Mouse (Mus musculus) urinary bladder, postnatal 14 days (tissue): ENCODE results near the gene Prr19.
A peak's percentile ranks its signal among the peaks of the same experiment; 100 is the strongest.

Experiments
- DNase-seq: peaks from one replicate; pipeline ENCODE4 v3.0.0; 2021; ENCODE audit warnings: low spot score

Prr19 gene

DNA sequence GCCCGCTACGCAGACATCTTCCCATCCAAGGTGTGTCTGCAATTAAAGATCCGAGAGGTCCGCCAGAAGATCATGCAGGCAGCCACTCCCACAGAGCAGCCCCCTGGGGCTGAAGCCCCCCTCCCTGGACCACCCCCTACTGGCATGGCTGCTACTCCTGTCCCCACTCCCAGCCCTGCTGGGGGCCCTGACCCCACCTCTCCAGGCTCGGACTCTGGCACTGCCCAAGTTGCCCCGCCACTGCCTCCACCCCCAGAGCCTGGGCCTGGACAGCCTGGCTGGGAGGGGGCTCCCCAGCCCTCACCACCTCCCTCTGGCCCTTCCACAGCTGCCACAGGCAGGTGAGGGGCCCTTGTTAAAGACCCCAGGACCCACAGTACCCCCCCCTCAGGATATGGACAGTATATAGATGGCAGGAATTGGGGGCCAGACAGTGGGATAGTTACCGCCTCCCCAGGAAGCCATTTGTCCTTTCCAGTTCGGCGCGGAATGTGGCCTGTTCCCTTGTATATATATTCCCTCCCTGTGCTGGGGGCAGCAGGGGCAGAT lies 7.9 kb upstream of the Prr19 start:
- no peak for DNase-seq

DNA sequence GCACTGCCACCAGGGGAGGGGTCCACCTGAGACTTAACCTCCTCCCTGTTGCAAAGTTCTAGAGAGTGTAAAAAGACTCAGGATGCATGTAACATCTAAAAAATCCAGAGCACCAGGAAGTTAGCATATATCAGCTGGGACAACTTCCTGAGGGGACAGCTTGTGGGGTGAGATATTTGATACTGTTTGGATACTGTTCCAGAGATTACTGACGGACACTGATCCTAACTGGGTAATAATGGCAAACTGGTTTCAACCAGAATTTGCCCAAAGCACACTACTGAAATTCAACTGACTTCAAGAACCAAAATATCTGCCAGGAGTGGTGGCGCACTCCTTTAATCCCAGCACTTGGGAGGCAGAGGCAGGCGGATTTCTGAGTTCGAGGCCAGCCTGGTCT lies 6.7 kb upstream of the Prr19 start:
- no peak for DNase-seq

DNA sequence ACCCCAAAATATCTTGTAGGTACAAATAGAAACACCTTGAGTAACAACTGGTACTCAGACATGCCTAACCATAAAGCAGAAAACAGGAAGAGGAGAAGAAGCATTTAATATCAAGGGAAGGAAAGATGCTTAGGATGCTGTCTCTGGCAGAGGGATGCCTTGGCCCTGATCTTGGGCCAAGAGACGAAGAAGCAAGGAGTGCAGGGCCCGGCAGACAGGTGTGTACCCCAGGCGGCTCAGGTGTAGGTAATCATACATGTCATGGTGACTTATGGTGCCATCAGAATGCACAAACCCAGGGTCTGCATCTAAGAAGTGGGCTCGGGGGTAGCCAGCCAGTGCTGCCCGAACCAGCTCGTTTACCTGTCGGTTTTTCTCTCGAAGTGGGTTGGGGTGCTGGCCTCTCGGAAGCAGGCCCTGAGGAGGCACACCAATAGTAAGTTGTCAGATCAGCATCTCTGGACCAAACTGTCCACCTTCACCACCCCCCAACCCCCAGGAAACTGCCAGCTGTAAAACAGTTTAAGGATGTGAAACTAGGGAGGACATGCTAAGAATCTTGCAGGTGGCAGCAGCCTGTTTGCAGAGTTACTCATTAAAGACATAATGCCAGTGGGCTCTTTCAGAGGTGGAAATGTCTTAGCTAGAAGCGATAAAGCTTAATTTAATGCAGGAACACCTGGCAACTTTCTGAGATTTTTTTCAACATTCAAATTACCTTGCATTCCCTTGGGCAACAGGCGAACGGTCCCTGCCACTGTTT lies 6.1 kb upstream of the Prr19 start:
- DNase-seq = no peak

DNA sequence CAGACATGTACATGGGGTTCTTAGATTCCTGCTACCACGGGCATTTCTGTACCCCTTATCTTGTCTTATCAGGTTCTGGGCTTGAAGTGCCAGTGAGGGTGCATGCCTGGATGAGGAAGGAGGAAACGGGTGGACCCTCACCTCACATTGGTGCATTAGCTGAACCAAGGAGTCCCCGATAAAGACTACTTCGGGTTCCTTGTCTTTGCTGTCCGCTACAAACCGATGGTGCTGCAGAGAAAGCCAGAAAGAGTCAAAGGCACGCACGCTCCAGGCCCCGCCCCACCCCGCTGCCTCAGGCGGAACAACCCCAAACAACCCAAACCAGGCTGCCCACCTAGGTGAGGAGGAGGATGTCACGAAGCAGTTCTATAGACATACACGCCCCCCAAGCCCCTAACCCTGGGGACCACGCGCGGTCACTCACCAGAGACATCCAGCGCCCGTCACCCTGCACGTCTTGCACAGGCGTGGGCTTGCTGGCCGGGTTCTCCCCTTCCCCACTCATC lies 4.2 kb upstream of the Prr19 start:
- DNase-seq = no peak

- peak; percentile 87 for DNase-seq
Measured at GRCm38 (mm10) chr7:25297454-25298325, 3.5 kb upstream of the Prr19 start, which contains the start of gene Pafah1b3. TSS of gene Pafah1b3 (minus strand) at chr7:25297986.

DNA sequence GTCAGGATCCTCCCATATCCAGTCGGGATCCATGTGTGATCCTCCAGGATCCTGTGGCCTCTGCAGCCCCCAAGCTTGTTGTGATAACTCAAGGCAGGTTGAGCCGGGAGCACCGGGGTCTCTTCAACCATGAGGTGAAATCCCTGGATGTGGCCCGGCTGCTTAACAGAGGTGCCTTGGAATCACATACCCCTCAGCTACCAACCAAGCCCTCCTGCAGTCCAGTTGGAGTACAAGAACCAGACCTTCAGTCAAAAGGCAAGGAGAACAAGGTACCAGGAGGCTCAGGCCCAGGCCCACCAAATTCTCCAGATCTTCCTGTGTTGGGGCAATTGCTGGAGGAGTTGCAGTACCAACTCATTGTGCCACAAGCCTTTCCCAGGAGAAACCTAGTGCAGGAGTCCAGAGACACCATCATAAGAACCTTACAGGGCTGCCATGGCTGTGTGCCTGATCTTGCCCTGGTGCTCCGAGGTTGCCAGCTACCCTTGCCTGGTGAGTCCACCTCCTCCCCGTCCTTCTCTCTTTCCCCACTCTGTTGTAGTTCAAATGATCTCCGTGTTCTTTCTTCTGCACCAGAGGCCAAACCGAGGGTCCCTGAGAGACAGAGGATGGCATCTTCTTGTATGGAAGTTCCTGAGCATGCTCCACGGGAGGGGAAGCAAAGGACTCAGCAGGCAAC lies 1.9 kb downstream of the Prr19 start:
- no peak for DNase-seq

DNA sequence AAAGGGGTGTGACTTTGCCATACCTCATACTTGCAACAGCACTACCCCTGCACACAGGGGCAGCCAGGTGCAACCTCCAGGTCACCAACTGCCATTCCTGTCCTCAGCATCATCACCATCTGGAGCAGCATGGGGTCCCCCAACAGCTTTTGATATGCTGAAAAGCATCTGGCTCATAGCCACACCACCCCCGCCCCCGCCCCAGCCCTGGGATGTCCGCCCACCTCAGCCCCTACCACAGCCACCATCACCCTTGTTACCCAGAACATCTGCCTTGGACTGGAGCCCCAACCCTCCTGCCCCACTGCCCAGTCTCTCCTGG lies 2.4 kb downstream of the Prr19 start:
- no peak for DNase-seq

DNA sequence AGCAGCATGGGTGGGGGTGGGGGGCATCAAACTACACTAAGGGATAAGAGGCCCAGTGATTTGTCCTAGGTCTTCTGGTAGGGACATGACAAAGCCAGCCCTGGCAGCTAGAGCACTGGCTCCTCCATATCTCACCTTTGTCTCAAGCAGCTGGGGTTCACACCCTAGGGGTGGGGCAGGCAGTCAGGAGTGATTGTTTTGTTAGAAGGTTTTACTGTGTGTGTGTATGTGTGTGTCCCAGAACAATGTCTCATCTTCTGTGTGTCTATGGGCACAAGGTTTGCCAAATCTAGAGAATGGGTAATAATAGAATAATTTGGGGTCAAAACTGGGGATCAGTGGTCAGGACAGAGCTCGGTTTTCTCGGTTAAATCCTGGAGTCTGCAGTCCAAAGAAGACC lies 4.3 kb downstream of the Prr19 start:
- DNase-seq = no peak

DNA sequence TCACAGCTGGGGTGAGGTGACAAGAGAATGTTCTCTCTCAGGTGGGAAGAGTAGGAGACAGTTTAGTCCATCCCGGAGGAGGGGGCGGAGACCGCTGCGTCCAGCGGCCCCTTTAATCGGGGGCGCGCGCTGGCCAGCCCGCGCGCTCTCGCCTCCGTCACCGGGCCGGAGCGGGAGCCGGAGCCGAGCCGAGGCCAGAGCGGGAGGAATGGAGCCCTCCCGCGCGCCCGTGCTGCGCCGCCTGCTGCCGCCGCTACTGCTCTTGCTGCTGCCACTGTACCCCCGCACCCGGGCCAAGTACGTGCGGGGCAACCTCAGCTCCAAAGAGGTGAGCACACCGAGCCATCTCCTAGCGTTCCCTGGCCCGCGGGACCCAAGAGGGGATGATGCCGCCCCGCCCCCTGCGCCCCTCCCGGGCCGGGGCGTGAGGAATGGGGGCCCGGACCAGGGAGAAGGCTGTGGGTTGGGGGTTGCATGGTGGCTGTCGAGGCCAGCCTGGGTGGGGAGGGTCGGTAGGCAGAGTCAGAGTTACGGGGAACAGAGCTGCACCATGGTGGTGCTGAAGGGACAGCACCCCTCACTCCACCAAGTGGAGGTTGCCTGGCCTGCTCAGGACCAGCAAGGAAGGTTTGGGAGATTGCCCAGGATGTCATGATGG lies 4.9 kb downstream of the Prr19 start, which contains the start of gene Tmem145:
TSS of gene Tmem145 (plus strand) at position 151 of the 658 bp plus-strand sequence.
- no peak for DNase-seq

DNA sequence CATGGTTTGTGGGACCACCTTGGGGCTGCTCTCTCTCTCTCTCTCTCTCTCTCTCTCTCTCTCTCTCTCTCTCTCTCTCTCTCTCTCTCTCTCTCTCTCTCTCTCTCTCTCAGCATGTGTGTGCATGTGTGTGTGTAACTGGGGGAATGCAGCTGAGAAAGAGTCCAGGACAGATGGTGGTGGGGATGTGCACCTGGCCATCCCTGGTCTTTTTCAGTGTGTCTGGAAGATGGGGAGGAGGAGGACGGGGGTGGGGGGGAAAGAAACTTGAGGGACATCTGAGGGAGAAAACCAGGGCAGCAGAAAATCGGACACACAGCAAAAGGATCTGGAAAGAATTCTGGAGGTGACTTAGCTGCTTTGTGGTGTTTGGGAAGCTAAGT lies 5.4 kb downstream of the Prr19 start:
- no peak for DNase-seq

- no peak for DNase-seq
Measured at GRCm38 (mm10) chr7:25308702-25309318, 7.6 kb downstream of the Prr19 start.

GRCm38 (mm10) chr7:25309425-25309824 lies 8.2 kb downstream of the Prr19 start:
- DNase-seq = no peak

- DNase-seq = no peak
Measured at GRCm38 (mm10) chr7:25311193-25311592, 10.0 kb downstream of the Prr19 start.

- DNase-seq = no peak
Measured at GRCm38 (mm10) chr7:25313325-25313724, 12.1 kb downstream of the Prr19 start.

DNA sequence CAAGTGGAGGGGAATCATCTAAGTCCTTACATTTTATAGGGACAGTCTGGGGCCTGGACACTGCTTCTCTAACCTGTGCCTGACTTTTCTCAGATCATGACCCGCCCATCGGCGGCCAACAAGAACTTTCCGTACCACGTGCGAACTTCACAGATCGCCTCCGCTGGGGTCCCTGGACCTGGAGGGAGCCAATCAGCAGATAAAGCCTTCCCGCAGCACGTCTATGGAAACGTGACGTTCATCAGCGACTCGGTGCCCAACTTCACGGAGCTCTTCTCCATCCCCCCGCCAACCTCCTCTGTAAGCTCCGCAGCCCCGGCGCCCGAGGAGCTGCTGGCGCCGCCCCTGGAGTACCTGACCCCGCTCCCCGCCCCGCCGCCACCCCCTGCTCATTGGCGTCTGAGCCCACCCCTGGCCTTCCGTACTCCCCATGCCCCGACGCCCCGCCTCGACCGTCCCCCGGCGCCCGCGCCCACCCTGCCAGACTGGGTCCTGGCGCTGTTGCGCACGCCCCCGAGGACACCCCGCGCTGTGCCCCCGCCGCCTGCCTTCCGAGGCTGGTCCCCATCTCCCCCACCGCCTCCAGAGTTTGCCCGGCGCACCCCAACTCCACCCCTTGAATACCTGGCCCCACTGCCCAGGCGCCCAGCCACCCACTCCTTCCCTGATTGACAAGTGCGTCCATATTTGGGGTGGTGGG lies 13.5 kb downstream of the Prr19 start:
- no peak for DNase-seq

DNA sequence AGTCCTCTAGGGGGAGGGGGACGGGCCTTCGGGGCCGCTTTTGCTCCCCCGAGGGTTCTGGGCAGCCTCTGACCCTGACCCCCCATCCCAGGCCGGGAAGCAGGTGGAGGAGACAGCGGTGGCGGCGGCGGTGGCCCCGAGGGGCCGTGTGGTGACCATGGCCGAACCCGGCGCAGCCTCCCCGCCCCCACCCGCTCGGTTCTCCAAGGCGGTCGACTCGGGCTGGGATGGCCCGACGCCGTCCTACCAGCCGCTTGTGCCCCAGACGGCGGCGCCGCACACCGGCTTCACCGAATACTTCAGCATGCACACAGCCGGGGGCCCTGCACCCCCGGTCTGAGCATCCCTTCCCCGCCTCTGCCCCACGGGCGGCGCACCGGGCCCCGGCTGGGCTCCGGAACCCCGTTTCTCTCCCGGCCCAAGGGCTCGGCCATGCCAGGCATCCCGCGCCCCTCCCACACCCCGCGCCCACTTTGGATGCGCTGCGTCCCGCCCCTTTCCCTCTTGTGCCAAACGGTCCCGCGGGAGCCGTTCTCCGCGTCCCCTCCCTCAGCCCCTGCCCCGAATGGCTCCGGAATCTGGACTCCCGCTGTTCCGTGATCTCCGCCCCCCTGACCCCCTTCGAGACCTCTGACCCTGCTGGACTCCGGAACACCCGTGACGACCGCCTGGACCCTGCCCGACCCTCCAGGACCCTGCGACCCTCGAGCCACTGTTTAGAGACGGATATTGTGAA lies 14.3 kb downstream of the Prr19 start:
- DNase-seq = no peak

DNA sequence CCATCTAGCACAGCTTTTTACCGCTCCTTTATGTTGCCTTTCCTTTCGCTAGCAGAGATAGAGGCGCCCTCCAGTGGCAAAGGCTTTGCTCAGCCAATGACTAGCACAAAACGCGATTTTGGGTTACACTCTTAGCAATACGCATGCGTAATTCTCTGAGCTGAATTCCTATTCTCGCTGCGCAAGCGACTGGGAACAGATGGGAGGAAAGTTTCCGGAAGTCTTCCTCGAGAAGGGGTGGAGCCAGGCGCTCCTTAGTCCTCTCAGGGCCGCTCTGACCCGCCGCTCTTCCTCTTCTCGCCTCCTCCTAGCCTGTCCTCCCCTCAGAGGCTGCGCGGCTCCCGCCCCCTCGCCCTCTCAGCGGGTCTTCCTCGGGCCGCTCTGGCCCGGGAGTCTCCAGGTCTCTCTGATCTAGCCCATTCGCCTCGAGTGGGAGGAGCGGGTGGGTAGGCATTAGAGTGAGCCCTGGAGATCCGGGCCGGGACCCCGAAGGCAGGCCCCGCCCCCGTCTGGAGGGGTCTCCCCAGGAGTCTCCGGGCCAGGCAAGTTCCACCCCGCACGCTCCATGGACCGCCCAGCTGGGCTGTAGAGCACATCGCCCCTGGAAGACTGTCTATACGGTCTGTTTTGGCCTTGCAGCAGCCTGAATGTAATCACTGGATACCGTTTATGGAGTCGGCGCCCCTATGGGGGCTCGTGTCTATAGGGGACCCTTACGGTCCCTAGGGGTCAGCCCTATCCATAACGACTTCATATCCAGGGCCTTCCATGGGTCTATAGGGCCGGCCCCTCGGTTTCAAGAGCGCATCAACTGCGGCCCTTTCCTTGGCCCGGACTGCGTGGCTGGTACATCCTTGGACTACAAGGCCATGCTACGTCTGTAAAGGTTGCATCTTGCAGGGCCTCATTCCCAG lies 15.6 kb downstream of the Prr19 start, which contains the start of gene Megf8:
TSS of gene Megf8 (plus strand) at position 633 of the 914 bp plus-strand sequence.
- peak; percentile 98 for DNase-seq

DNA sequence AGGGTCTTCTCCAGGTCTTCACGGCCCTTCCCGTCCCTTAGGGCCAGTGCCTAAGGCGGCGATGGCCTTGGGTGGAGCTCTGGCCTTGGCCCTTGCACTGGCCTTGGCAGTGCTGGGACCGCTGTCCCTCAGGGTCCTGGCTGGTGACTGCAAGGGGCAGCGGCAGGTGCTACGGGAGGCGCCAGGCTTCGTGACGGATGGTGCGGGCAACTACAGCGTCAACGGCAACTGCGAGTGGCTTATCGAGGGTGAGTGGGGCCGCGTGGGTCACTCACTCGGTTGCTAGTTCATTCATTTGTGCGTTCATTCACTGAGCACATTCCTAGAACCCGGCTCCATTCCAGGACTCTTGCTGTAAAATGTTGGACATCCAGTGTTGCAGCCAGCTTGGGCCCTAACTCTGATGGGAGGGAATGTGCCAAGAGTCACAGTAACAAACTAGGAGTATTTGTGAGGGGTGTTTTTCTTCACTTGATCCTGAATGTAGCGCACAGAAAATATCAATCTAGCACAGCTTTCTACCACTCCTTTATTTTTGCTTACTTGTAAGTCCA lies 16.3 kb downstream of the Prr19 start:
- no peak for DNase-seq
